In the genomic region with DNA sequence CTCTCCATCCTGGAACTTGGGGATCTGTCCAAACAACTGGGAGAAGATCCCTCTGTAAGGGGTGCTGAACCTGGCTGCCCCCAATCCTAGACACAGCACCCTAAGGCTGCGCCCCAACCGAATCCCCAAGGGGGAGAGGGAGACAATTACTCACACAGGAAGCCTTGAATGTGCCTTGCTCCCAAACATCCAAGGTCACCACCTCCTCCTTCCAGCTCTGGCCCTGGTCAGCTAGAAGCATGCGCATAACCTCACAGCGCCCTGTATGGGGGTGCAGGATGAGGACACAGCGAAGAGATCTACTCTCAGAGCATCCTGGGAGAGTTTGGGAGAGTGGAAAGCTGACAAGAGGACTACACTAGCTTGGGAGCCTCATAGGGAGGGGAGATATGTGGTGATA, we compare ENCODE assay signal across 20 mouse cellular contexts. TPM values are rescaled to one million over a fixed set of nuclear protein-coding genes. Genes with fewer than 3 reads are reported as not detected.
DNase-seq lines count a peak whose midpoint lies in the region; ATAC-seq and TF ChIP-seq lines count a peak whose summit lies in the region.
"Had no signal": no experiment of that assay in that cellular context is flagged by ENCODE, and none has a peak within 500 bp of the region (broad histone marks: within the 10 kb centered on the region; RNA-seq: fewer than 3 reads in every experiment).

No protein-coding gene starts in this region.

- H3K27ac ChIP-seq in lung, postnatal 0 days (ENCODE audit: low read length): 0 out of 2 replicates have a peak overlapping the region, but pooled peaks have one; percentile 9
- H3K27ac ChIP-seq in liver, embryonic 16.5 days (ENCODE audit: low read length): peak overlapping the region; percentile 85
- H3K27ac ChIP-seq: forebrain, embryonic 10.5 days; lung, embryonic 15.5 days had no signal

- DNase-seq in lung, postnatal 0 days (ENCODE audit: low spot score): no peak
- no peak for DNase-seq in lung, postnatal 25 days (ENCODE audit: low spot score)
- peak; percentile 46 for DNase-seq in adrenal gland, postnatal 10 days
- no peak for DNase-seq in thymus, postnatal 25 days
- DNase-seq: cerebellum, postnatal 25 days; gastrocnemius, postnatal 25 days; left cerebral cortex, postnatal 4 days had no signal

- no peak overlapping the region for H3K4me3 ChIP-seq in lung, postnatal 0 days (ENCODE audit: low read depth, low read length)
- peak overlapping the region; percentile 44 for H3K4me3 ChIP-seq in liver, embryonic 16.5 days (ENCODE audit: low read depth, low read length)
- H3K4me3 ChIP-seq: forebrain, embryonic 10.5 days; lung, embryonic 15.5 days had no signal

- H3K9me3 ChIP-seq in lung, postnatal 0 days (ENCODE audit: low read length): no peaks in the 10 kb centered on the region
- no peaks in the 10 kb centered on the region for H3K9me3 ChIP-seq in liver, embryonic 16.5 days (replicated peaks; ENCODE audit: control insufficient read depth, low read length)
- H3K9me3 ChIP-seq: forebrain, embryonic 10.5 days; lung, embryonic 15.5 days had no signal

- TF ChIP-seq EP300 in lung, postnatal 0 days (IDR thresholded peaks at IDR 0.05): no peak

- no peak overlapping the region for H3K9ac ChIP-seq in lung, postnatal 0 days (replicated peaks; ENCODE audit: low read depth)
- H3K9ac ChIP-seq in liver, embryonic 16.5 days (ENCODE audit: low read depth, low read length): peak overlapping the region; percentile 60
- H3K9ac ChIP-seq: lung, embryonic 15.5 days had no signal

- H3K36me3 ChIP-seq in lung, postnatal 0 days (ENCODE audit: insufficient read depth, low read length): no peaks in the 10 kb centered on the region
- H3K36me3 ChIP-seq in liver, embryonic 16.5 days (ENCODE audit: control insufficient read depth, insufficient read depth): no peaks in the 10 kb centered on the region
- H3K36me3 ChIP-seq: forebrain, embryonic 10.5 days; lung, embryonic 15.5 days had no signal

- TF ChIP-seq CTCF in lung, postnatal 0 days (IDR thresholded peaks at IDR 0.05): no peak

- H3K27me3 ChIP-seq in lung, postnatal 0 days (replicated peaks; ENCODE audit: insufficient read depth, low read length): no peaks in the 10 kb centered on the region
- H3K27me3 ChIP-seq in liver, embryonic 16.5 days (ENCODE audit: control insufficient read depth, insufficient read depth, low read depth, low read length): no peaks in the 10 kb centered on the region
- H3K27me3 ChIP-seq: Patski had no signal

- WGBS in lung, postnatal 0 days: 88% methylated on average over 5 of the region's 5 CpGs
- WGBS in liver, embryonic 16.5 days (ENCODE audit: insufficient replicate concordance): 87% methylated on average over 5 of the region's 5 CpGs

- no peaks in the 10 kb centered on the region for H3K4me1 ChIP-seq in lung, postnatal 0 days (ENCODE audit: insufficient read depth, low read depth, low read length)
- peaks cover 37% of the 10 kb centered on the region for H3K4me1 ChIP-seq in liver, embryonic 16.5 days (ENCODE audit: control insufficient read depth, low read depth, low read length)
- H3K4me1 ChIP-seq: lung, embryonic 15.5 days had no signal

- H3K4me2 ChIP-seq in lung, postnatal 0 days (replicated peaks; ENCODE audit: low read depth, low read length): no peak overlapping the region
- peak overlapping the region; percentile 53 for H3K4me2 ChIP-seq in liver, embryonic 16.5 days (ENCODE audit: low read depth, low read length)
- H3K4me2 ChIP-seq: heart, embryonic 11.5 days; lung, embryonic 15.5 days had no signal

- ATAC-seq in lung, postnatal 0 days: no peak
- ATAC-seq in erythroid progenitor cell, adult 5-6 weeks (replicated peaks; ENCODE audit: low FRiP score, poor library complexity, severe bottlenecking): 0 out of 2 replicates have a peak, but pooled peaks have one; percentile 5
- ATAC-seq in liver, embryonic 16.5 days (ENCODE audit: low read depth): no peak
- no peak for ATAC-seq in activated CD4-positive, CD25-positive, alpha-beta regulatory T cell, adult 4 months
- ATAC-seq: Patski had no signal

RNA-seq across cellular contexts. Expression of a gene that starts 0.8 kb away (rescaled TPM):
- polyA plus RNA-seq in lung, postnatal 0 days (2015; fragmentation: Nextera tagmentation; extraction: Ambion mirVana): 6.5 and 6.9 TPM in 2 replicates
- total RNA-seq in adrenal gland, postnatal 10 days (2021): 10 to 100 TPM; 42.6 to 90.1 TPM
- 8.8 and 15.9 TPM in 2 replicates for total RNA-seq in erythroid progenitor cell, adult 5-6 weeks (2015; ENCODE audit: low replicate concordance)
- 16.8 and 19.8 TPM in 2 replicates for total RNA-seq in erythroid progenitor cell, adult 5-6 weeks (2017; ENCODE audit: low replicate concordance)
- 95.4 and 105 TPM in 2 replicates for polyA plus RNA-seq in liver, embryonic 16.5 days (2015; fragmentation: Nextera tagmentation; extraction: Ambion mirVana)
- polyA plus RNA-seq in activated CD4-positive, CD25-positive, alpha-beta regulatory T cell, adult 4 months (2017; shearing (Covaris generic)): 100 to 1,000 TPM; 202 to 218 TPM
- total RNA-seq: gastrocnemius, postnatal 25 days; left cerebral cortex, postnatal 4 days had no signal
- polyA plus RNA-seq: embryonic facial prominence, embryonic 11.5 days; forebrain, embryonic 10.5 days; neural tube, embryonic 14.5 days; Patski had no signal

RNA-seq across cellular contexts. Expression of a gene that starts 12.8 kb away (rescaled TPM):
- 6.3 and 7.3 TPM in 2 replicates for polyA plus RNA-seq in lung, postnatal 0 days (2015; fragmentation: Nextera tagmentation; extraction: Ambion mirVana)
- 10 to 100 TPM; 34.9 to 50.2 TPM for total RNA-seq in adrenal gland, postnatal 10 days (2021)
- total RNA-seq in erythroid progenitor cell, adult 5-6 weeks (2015; ENCODE audit: low replicate concordance): 3.2 TPM in 1 of 2 replicates, not detected in the other
- total RNA-seq in erythroid progenitor cell, adult 5-6 weeks (2017; ENCODE audit: low replicate concordance): 3.2 TPM in 1 of 2 replicates, not detected in the other
- 6.1 and 17.4 TPM in 2 replicates for polyA plus RNA-seq in liver, embryonic 16.5 days (2015; fragmentation: Nextera tagmentation; extraction: Ambion mirVana)
- 10 to 100 TPM; 11.1 to 23.5 TPM for polyA plus RNA-seq in activated CD4-positive, CD25-positive, alpha-beta regulatory T cell, adult 4 months (2017; shearing (Covaris generic))
- total RNA-seq: hematopoietic stem cell, adult 5-6 weeks had no signal
- polyA plus RNA-seq: neural tube, embryonic 14.5 days had no signal

RNA-seq across cellular contexts. Expression of a gene that starts 20.8 kb away (rescaled TPM):
- polyA plus RNA-seq in lung, postnatal 0 days (2015; fragmentation: Nextera tagmentation; extraction: Ambion mirVana): 273 and 288 TPM in 2 replicates
- 100 to 1,000 TPM; 270 to 316 TPM for total RNA-seq in adrenal gland, postnatal 10 days (2021)
- total RNA-seq in erythroid progenitor cell, adult 5-6 weeks (2015; ENCODE audit: low replicate concordance): 115 and 185 TPM in 2 replicates
- 22.8 and 23.9 TPM in 2 replicates for total RNA-seq in erythroid progenitor cell, adult 5-6 weeks (2017; ENCODE audit: low replicate concordance)
- polyA plus RNA-seq in liver, embryonic 16.5 days (2015; fragmentation: Nextera tagmentation; extraction: Ambion mirVana): 796 and 823 TPM in 2 replicates
- 100 to 1,000 TPM; 481 to 485 TPM for polyA plus RNA-seq in activated CD4-positive, CD25-positive, alpha-beta regulatory T cell, adult 4 months (2017; shearing (Covaris generic))

RNA-seq across cellular contexts. Expression of a gene that starts 22.8 kb away (rescaled TPM):
- not detected in 2 replicates for polyA plus RNA-seq in lung, postnatal 0 days (2015; fragmentation: Nextera tagmentation; extraction: Ambion mirVana)
- under 1 TPM in 1 of 2 experiments, not detected in 1; 0.63 TPM for total RNA-seq in adrenal gland, postnatal 10 days (2021)
- total RNA-seq in erythroid progenitor cell, adult 5-6 weeks (2015; ENCODE audit: low replicate concordance): not detected in 2 replicates
- total RNA-seq in erythroid progenitor cell, adult 5-6 weeks (2017; ENCODE audit: low replicate concordance): not detected in 2 replicates
- polyA plus RNA-seq in liver, embryonic 16.5 days (2015; fragmentation: Nextera tagmentation; extraction: Ambion mirVana): 0.25 and 0.32 TPM in 2 replicates
- polyA plus RNA-seq in activated CD4-positive, CD25-positive, alpha-beta regulatory T cell, adult 4 months (2017; shearing (Covaris generic)): not detected
- total RNA-seq: gastrocnemius, postnatal 25 days; hematopoietic stem cell, adult 5-6 weeks; left cerebral cortex, postnatal 4 days; megakaryocyte, adult 5-6 weeks had no signal
- polyA plus RNA-seq: embryonic facial prominence, embryonic 11.5 days; forebrain, embryonic 10.5 days; heart, embryonic 11.5 days; kidney, embryonic 14.5 days; large intestine, adult 2 months; lung, embryonic 15.5 days; neural tube, embryonic 14.5 days; Patski had no signal

RNA-seq across cellular contexts. Expression of a gene that starts 38.4 kb away (rescaled TPM):
- 154 and 164 TPM in 2 replicates for polyA plus RNA-seq in lung, postnatal 0 days (2015; fragmentation: Nextera tagmentation; extraction: Ambion mirVana)
- total RNA-seq in adrenal gland, postnatal 10 days (2021): 10 to 100 TPM; 56.3 to 64.1 TPM
- total RNA-seq in erythroid progenitor cell, adult 5-6 weeks (2015; ENCODE audit: low replicate concordance): 118 and 124 TPM in 2 replicates
- total RNA-seq in erythroid progenitor cell, adult 5-6 weeks (2017; ENCODE audit: low replicate concordance): 17.9 and 36.3 TPM in 2 replicates
- polyA plus RNA-seq in liver, embryonic 16.5 days (2015; fragmentation: Nextera tagmentation; extraction: Ambion mirVana): 112 and 117 TPM in 2 replicates
- 100 to 1,000 TPM; 372 to 419 TPM for polyA plus RNA-seq in activated CD4-positive, CD25-positive, alpha-beta regulatory T cell, adult 4 months (2017; shearing (Covaris generic))

Comparison
In these comparisons a context has a peak if more than half of its experiments do, and no peak if none do; other contexts are left out.
1. RNA of a gene that starts 0.8 kb away (polyA plus RNA-seq): 202 to 218 TPM in activated CD4-positive, CD25-positive, alpha-beta regulatory T cell, adult 4 months and 95.4 to 105 TPM in liver, embryonic 16.5 days; 6.5 to 6.9 TPM in lung, postnatal 0 days; every median in the first group is over 10 times any median in the second.